Mouse (Mus musculus) myocyte (in vitro differentiated cells): ENCODE results near the gene Zfp618. TPM values are rescaled to one million over a fixed set of nuclear protein-coding genes. Genes with fewer than 3 reads are reported as not detected.

Source experiments
- H3K27me3 ChIP-seq: one replicate; pipeline ENCODE4 v1.6.1; 2011; ENCODE audit not compliant: control insufficient read depth, insufficient read depth, insufficient read length
- H3K36me3 ChIP-seq: one replicate; pipeline ENCODE4 v1.6.1; 2011; ENCODE audit not compliant: control insufficient read depth, insufficient read depth
- H3K4me2 ChIP-seq: one replicate; pipeline ENCODE4 v1.6.1; 2011; ENCODE audit warnings: low read depth, control low read depth
- H3K4me3 ChIP-seq: one replicate; pipeline ENCODE4 v1.5.1; 2011; ENCODE audit warnings: mild to moderate bottlenecking, control low read depth, moderate library complexity
- H3K79me2 ChIP-seq: one replicate; pipeline ENCODE4 v1.6.1; 2011; ENCODE audit not compliant: control insufficient read depth, insufficient read depth
- H3ac ChIP-seq: one replicate; pipeline ENCODE4 v1.6.1; 2011; ENCODE audit not compliant: control insufficient read depth, insufficient read length
- CEBPB ChIP-seq: IDR thresholded peaks from 2 replicates; pipeline ENCODE4 v1.6.1; 2011; ENCODE audit warnings: mild to moderate bottlenecking, moderate library complexity; ENCODE audit not compliant: poor library complexity, insufficient read depth, severe bottlenecking
- E2F4 ChIP-seq: IDR thresholded peaks from one replicate; pipeline ENCODE4 v1.6.1; 2011; ENCODE audit warnings: mild to moderate bottlenecking, control low read depth, moderate library complexity; ENCODE audit not compliant: insufficient read depth
- MAX ChIP-seq: IDR thresholded peaks from one replicate; pipeline ENCODE4 v1.6.1; 2011; ENCODE audit warnings: low read depth, mild to moderate bottlenecking, control low read depth
- MYOD1 ChIP-seq, 3 experiments: IDR thresholded peaks; one replicate each; pipeline ENCODE4 v1.6.1; 2011; ENCODE audit warnings: control low read depth in 2 of 3, low read depth in 2 of 3, mild to moderate bottlenecking in 2 of 3, moderate library complexity in 1 of 3; ENCODE audit not compliant: insufficient read length in 2 of 3, control insufficient read depth in 1 of 3
- MYOG ChIP-seq, 3 experiments: IDR thresholded peaks; one replicate each; pipeline ENCODE4 v1.6.1; 2011; ENCODE audit warnings: control low read depth in 2 of 3, low read depth in 2 of 3, mild to moderate bottlenecking in 2 of 3; ENCODE audit not compliant: insufficient read length in 2 of 3, control insufficient read depth in 1 of 3, insufficient read depth in 1 of 3
- POLR2A ChIP-seq: IDR thresholded peaks from one replicate; pipeline ENCODE4 v1.6.1; 2011; ENCODE audit warnings: low read depth, mild to moderate bottlenecking, control low read depth, moderate library complexity; ENCODE audit not compliant: insufficient read length
- POLR2AphosphoS2 ChIP-seq: IDR thresholded peaks from one replicate; pipeline ENCODE4 v1.6.1; 2011; ENCODE audit warnings: low read depth, control low read depth; ENCODE audit not compliant: insufficient read length
- REST ChIP-seq: IDR thresholded peaks from one replicate; pipeline ENCODE4 v1.6.1; 2011; ENCODE audit warnings: mild to moderate bottlenecking, control low read depth, moderate library complexity; ENCODE audit not compliant: insufficient read depth, insufficient read length
- SRF ChIP-seq: IDR thresholded peaks from one replicate; pipeline ENCODE4 v1.6.1; 2011; ENCODE audit warnings: low read depth; ENCODE audit not compliant: control insufficient read depth, insufficient read length
- TCF12 ChIP-seq: IDR thresholded peaks from one replicate; pipeline ENCODE4 v1.6.1; 2011; ENCODE audit warnings: mild to moderate bottlenecking, control low read depth; ENCODE audit not compliant: poor library complexity, insufficient read depth, severe bottlenecking
- TCF3 ChIP-seq: IDR thresholded peaks from one replicate; pipeline ENCODE4 v1.6.1; 2011; ENCODE audit warnings: low read depth, control low read depth; ENCODE audit not compliant: insufficient read length
- USF1 ChIP-seq: IDR thresholded peaks from one replicate; pipeline ENCODE4 v1.6.1; 2011; ENCODE audit warnings: low read depth, mild to moderate bottlenecking, control low read depth, moderate library complexity
- polyA plus RNA-seq: library from polyadenylated mRNA; unstranded; fragments of >200 nt; fragmentation: generic; extraction: Trizol; gene quantifications from one replicate; pipeline ENCODE4 v1.2.1, GENCODE M21; 2012; ENCODE audit warnings: missing spikeins

Zfp618 gene
- polyA plus RNA-seq, result not detected

DNA sequence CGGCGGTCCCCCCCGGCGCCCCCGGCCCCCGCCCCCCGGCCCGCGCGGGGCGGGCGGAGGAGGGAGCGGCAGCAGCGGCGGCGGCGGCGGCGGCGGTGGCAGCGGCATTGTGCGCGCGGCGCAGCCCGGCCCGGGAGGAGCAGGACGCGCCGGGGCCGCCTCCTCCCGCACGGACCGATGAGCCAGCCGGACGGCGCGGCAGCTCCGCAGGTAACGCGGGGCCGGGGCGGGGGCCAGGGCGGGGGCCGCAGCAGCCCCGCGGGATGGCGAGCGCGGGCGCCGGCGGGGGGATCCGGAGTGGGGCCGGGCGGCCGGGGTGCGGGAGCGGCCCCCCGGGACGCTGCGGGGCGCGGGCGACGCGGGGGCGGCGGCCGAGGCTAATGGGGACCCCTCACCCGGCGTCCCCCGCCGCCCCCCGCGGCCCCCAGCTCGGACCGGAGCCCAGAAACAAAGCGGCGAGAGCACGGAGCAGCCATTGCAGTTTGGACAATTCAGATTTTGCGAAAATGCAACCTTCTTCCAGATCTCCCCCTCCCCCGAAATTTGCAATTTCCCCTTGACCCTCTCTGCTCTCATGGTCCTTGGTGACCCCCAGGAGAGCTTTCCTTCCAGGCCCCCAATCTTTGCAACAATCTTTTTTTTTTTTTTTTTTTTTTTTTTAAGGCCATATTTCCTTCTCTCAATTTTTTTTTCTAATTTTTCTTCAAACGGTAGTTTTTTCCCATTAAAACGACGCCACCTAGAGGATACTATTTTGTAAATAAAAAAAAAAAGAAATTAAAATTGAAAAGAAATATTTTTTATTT is at the start of gene Zfp618:
Gene Zfp618 (plus strand): TSS at position 77 of the 806 bp plus-strand sequence.
- peaks cover under 1% of the 10 kb centered on the region for H3K27me3 ChIP-seq

DNA sequence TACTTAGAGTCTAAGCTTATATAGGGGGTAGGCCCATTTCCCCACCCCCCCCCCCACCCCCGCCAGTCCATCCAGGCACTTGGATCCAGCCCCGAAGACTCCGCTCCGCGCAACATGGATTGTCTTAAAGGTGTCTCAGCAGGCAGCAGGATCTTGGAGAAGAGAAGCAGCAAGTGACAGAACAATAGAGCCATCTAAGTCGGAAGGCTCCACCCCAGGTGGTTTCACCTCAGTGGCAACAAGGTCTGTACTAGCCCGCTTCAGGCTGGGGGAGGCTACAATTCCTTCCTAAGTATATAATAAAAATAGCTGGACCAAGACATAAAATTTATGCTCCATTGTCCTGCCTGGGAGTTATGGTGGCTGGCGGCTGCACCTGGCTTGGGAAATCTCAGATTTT is 48.3 kb upstream of the Zfp618 start:
- no peak overlapping the region for H3K4me2 ChIP-seq
- no peaks in the 10 kb centered on the region for H3K27me3 ChIP-seq
- H3K79me2 ChIP-seq, result no peaks in the 10 kb centered on the region
- no peak overlapping the region for H3ac ChIP-seq
- TF ChIP-seq CEBPB, result no peak
- H3K4me3 ChIP-seq, result no peak overlapping the region
- no peaks in the 10 kb centered on the region for H3K36me3 ChIP-seq

More for the DNA sequence above, at the start of gene Zfp618:
- Histone ChIP-seq H3ac (no peak within 1 kb of the TSS), H3K79me2 (no peaks in the 10 kb centered on the region), H3K4me3 (no peak within 1 kb of the TSS), H3K4me2 (no peak within 1 kb of the TSS), H3K36me3 (no peaks in the 10 kb centered on the region)
- TF ChIP-seq POLR2AphosphoS2, result no peak
- TF ChIP-seq TCF12, result no peak
- TF ChIP-seq E2F4, result no peak
- no peak for TF ChIP-seq USF1
- TF ChIP-seq SRF, result no peak
- no peak for TF ChIP-seq REST
- TF ChIP-seq POLR2A, result no peak
- TF ChIP-seq CEBPB, result no peak
- TF ChIP-seq TCF3, result no peak
- TF ChIP-seq MAX, result no peak
- TF ChIP-seq MYOD1 (IDR thresholded peaks at IDR 0.05; ENCODE audit: control insufficient read depth in 1 of 3, insufficient read length in 2 of 3, low read depth in 2 of 3), result no peak
- TF ChIP-seq MYOG (IDR thresholded peaks at IDR 0.05; ENCODE audit: control insufficient read depth in 1 of 3, insufficient read depth in 1 of 3, insufficient read length in 2 of 3, low read depth in 2 of 3), result no peak

DNA sequence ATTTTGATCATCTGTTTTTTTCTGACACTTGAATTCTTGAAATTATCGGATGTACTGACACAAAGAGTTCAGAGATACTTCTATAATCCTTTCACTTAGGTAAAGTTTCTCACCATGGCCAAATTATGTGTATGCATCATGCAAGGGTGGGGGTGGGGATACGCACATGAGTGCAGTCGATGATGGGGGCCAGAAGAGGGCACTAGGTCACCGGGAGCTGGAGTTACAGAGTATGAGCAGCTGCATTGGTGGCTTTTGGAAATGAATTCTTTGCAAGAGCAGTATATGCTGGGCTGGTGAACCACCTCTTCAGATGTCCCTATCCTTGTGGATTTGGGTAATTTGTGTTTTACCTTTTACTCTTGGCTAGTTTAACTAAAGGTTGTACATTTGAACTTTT is 31.6 kb upstream of the Zfp618 start:
- Histone ChIP-seq H3ac (no peak overlapping the region), H3K27me3 (peaks cover 8% of the 10 kb centered on the region), H3K4me3 (no peak overlapping the region), H3K79me2 (no peaks in the 10 kb centered on the region), H3K36me3 (no peaks in the 10 kb centered on the region), H3K4me2 (no peak overlapping the region)
- TF ChIP-seq E2F4 (no peak), CEBPB (no peak), MYOG (IDR thresholded peaks at IDR 0.05; ENCODE audit: control insufficient read depth in 1 of 3, insufficient read depth in 1 of 3, insufficient read length in 2 of 3, low read depth in 2 of 3) (no peak), REST (no peak)

DNA sequence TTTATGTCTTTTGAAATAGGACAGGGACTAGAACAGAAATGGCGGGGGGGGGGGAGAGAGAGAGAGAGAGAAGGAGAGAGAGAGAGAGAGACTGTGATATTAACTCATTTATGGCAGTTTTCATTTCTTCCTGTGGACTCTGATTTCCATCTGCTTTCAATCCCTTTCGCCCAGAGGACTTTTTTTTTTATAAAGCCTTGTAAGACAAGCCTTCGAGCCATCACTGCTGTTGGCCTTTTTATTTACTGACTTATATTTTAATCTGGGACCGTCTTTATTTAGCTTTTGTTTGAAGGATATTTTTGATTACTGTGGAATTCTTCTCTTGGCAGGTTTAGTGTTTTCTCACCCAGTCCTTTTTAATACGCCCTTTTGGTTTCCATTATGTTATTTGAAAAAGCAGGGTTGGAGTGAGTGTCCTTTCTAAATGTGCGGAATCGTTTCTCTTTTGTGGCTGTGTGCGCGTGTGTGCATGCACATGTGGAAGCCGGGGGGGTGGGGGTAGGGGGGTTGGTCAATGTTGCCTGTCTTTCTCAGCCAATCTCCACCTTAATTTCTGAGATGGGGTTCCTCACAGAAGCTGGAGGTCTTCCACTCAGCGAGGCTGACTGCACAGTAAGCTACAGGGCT is 29.7 kb upstream of the Zfp618 start:
- no peak overlapping the region for H3K4me2 ChIP-seq
- peaks cover 8% of the 10 kb centered on the region for H3K27me3 ChIP-seq
- no peak overlapping the region for H3K4me3 ChIP-seq
- no peaks in the 10 kb centered on the region for H3K36me3 ChIP-seq
- TF ChIP-seq TCF3 (no peak), POLR2AphosphoS2 (no peak), MAX (no peak), SRF (no peak), POLR2A (no peak), REST (no peak), TCF12 (no peak), CEBPB (no peak), MYOD1 (IDR thresholded peaks at IDR 0.05; ENCODE audit: control insufficient read depth in 1 of 3, insufficient read length in 2 of 3, low read depth in 2 of 3) (no peak), MYOG (IDR thresholded peaks at IDR 0.05; ENCODE audit: control insufficient read depth in 1 of 3, insufficient read depth in 1 of 3, insufficient read length in 2 of 3, low read depth in 2 of 3) (no peak), USF1 (no peak), E2F4 (no peak)
- H3K79me2 ChIP-seq, result no peaks in the 10 kb centered on the region
- H3ac ChIP-seq, result no peak overlapping the region
